Mouse (Mus musculus) embryonic fibroblast, embryonic 13.5 days (primary cell): ENCODE measurements around the gene Zfp984. TPM values are rescaled to one million over a fixed set of nuclear protein-coding genes. Genes with fewer than 3 reads are reported as not detected.
"Not testable (repeated sequence)": the region's sequence is repeated elsewhere in the genome, so short reads cannot be mapped to it uniquely, and the experiment has no call there.

Experiments used
- H3K27ac ChIP-seq: 2 replicates; pipeline ENCODE4 v1.5.1; 2012; ENCODE audit warnings: low read length, control low read depth, inconsistent platforms; ENCODE audit not compliant: insufficient read depth
- H3K4me1 ChIP-seq: 2 replicates; pipeline ENCODE4 v1.6.1; 2011; ENCODE audit warnings: low read length; ENCODE audit not compliant: control insufficient read depth, insufficient read depth
- H3K4me3 ChIP-seq: 2 replicates; pipeline ENCODE4 v1.5.1; 2011; ENCODE audit warnings: mild to moderate bottlenecking, control low read depth, low read length; ENCODE audit not compliant: insufficient read depth
- CTCF ChIP-seq: IDR thresholded peaks from 2 replicates; pipeline ENCODE4 v1.5.1; 2011; ENCODE audit warnings: mild to moderate bottlenecking, control low read depth, low read length, moderate library complexity, borderline replicate concordance; ENCODE audit not compliant: insufficient read depth
- POLR2A ChIP-seq: IDR thresholded peaks from 2 replicates; pipeline ENCODE4 v1.6.1; 2011; ENCODE audit warnings: low read depth, mild to moderate bottlenecking, control low read depth, low read length, moderate library complexity
- polyA plus RNA-seq: library from polyadenylated mRNA; stranded (reverse); fragments of >200 nt; gene quantifications from 2 replicates; pipeline ENCODE4 v1.2.4, GENCODE M21; 2011; ENCODE audit warnings: low read depth; ENCODE audit not compliant: missing spikeins, insufficient read length

Zfp984 gene
- polyA plus RNA-seq, 1 experiment: 22.3 TPM

- Histone ChIP-seq H3K4me1 (no peaks in the 10 kb centered on the region), H3K4me3 (no peak overlapping the region), H3K27ac (no peak overlapping the region)
- TF ChIP-seq CTCF (no peak), POLR2A (no peak)
These were observed 3.7 kb upstream of the Zfp984 start for GRCm38 (mm10) chr4:147813249-147813765.

- H3K4me3 ChIP-seq, H3K4me1 ChIP-seq, H3K27ac ChIP-seq: not testable (repeated sequence)
These were observed 347 bp upstream of the Zfp984 start for GRCm38 (mm10) chr4:147809966-147810304.

- not testable (repeated sequence) for H3K27ac ChIP-seq, H3K4me1 ChIP-seq
- H3K4me3 ChIP-seq: peak overlapping the region; percentile 78
These were observed 1.1 kb downstream of the Zfp984 start for GRCm38 (mm10) chr4:147808483-147808882.

GRCm38 (mm10) chr4:147795308-147795707, 14.3 kb downstream of the Zfp984 start:
- H3K4me3 ChIP-seq, H3K4me1 ChIP-seq, H3K27ac ChIP-seq: not testable (repeated sequence)

GRCm38 (mm10) chr4:147794026-147794665, 15.4 kb downstream of the Zfp984 start:
- H3K27ac ChIP-seq, H3K4me3 ChIP-seq, H3K4me1 ChIP-seq: not testable (repeated sequence)

GRCm38 (mm10) chr4:147793390-147793916, 16.1 kb downstream of the Zfp984 start:
- H3K4me3 ChIP-seq, H3K27ac ChIP-seq, H3K4me1 ChIP-seq: not testable (repeated sequence)

- H3K27ac ChIP-seq, H3K4me1 ChIP-seq, H3K4me3 ChIP-seq: not testable (repeated sequence)
These were observed 17.9 kb downstream of the Zfp984 start for GRCm38 (mm10) chr4:147791729-147792128.

- not testable (repeated sequence) for H3K4me1 ChIP-seq, H3K27ac ChIP-seq, H3K4me3 ChIP-seq
These were observed 63.3 kb downstream of the Zfp984 start for GRCm38 (mm10) chr4:147746255-147746654.

- not testable (repeated sequence) for H3K4me1 ChIP-seq, H3K27ac ChIP-seq
- H3K4me3 ChIP-seq: peak overlapping the region; percentile 9; the same call in 1 of the 2 replicates
These were observed 70.8 kb downstream of the Zfp984 start for GRCm38 (mm10) chr4:147738636-147739369.

Other genes starting within 250 kb of the Zfp984 start
- 1.2 and 2.4 TPM in 2 replicates for gene Zfp979, start 167.3 kb downstream of the Zfp984 start, polyA plus RNA-seq
- gene Zfp534, start 107.2 kb downstream of the Zfp984 start, polyA plus RNA-seq: not detected in 2 replicates
- 8.6 and 9.9 TPM in 2 replicates for gene Zfp933, start 38.6 kb upstream of the Zfp984 start, polyA plus RNA-seq
- 19.7 and 26.8 TPM in 2 replicates for gene Miip, start 59.0 kb upstream of the Zfp984 start, polyA plus RNA-seq
- gene Fv1, start 59.2 kb upstream of the Zfp984 start, polyA plus RNA-seq: 4.7 and 6.4 TPM in 2 replicates
- 55.3 and 60.2 TPM in 2 replicates for gene Mfn2, start 94.9 kb upstream of the Zfp984 start, polyA plus RNA-seq
- gene Plod1, start 127.0 kb upstream of the Zfp984 start, polyA plus RNA-seq: 53.3 and 64.4 TPM in 2 replicates
- gene 2510039O18Rik, start 131.1 kb upstream of the Zfp984 start, polyA plus RNA-seq: 33.0 and 36.8 TPM in 2 replicates
- 2.5 and 6.2 TPM in 2 replicates for gene Nppb, start 176.0 kb upstream of the Zfp984 start, polyA plus RNA-seq
- gene Nppa, start 190.9 kb upstream of the Zfp984 start, polyA plus RNA-seq: 1.4 TPM in 1 of 2 replicates, not detected in the other
- gene Clcn6, start 229.0 kb upstream of the Zfp984 start, polyA plus RNA-seq: 11.8 and 13.2 TPM in 2 replicates
- 39.5 and 45.1 TPM in 2 replicates for gene Mthfr, start 229.3 kb upstream of the Zfp984 start, polyA plus RNA-seq